Mouse (Mus musculus) myocyte (in vitro differentiated cells): ENCODE results near the gene Ablim2.

Experiments used
- MYOG ChIP-seq, 3 experiments: IDR thresholded peaks; one replicate each; pipeline ENCODE4 v1.6.1; 2011; ENCODE audit warnings: control low read depth in 2 of 3, low read depth in 2 of 3, mild to moderate bottlenecking in 2 of 3; ENCODE audit not compliant: insufficient read length in 2 of 3, control insufficient read depth in 1 of 3, insufficient read depth in 1 of 3
- POLR2A ChIP-seq: IDR thresholded peaks from one replicate; pipeline ENCODE4 v1.6.1; 2011; ENCODE audit warnings: low read depth, mild to moderate bottlenecking, control low read depth, moderate library complexity; ENCODE audit not compliant: insufficient read length
- POLR2AphosphoS2 ChIP-seq: IDR thresholded peaks from one replicate; pipeline ENCODE4 v1.6.1; 2011; ENCODE audit warnings: low read depth, control low read depth; ENCODE audit not compliant: insufficient read length

GRCm38 (mm10) chr5:35876236-35876635, 118.6 kb downstream of the Ablim2 start:
- TF ChIP-seq POLR2A (no peak), MYOG (IDR thresholded peaks at IDR 0.05; ENCODE audit: control insufficient read depth in 1 of 3, insufficient read depth in 1 of 3, insufficient read length in 2 of 3, low read depth in 2 of 3) (no peak), POLR2AphosphoS2 (no peak)
